Mouse (Mus musculus): ENCODE results near the gene Kctd15. TPM values are rescaled to one million over a fixed set of nuclear protein-coding genes. Genes with fewer than 3 reads are reported as not detected.

The Kctd15 gene
- polyA plus RNA-seq, 1 experiment from 2014 or later = 11.3 TPM

DNA sequence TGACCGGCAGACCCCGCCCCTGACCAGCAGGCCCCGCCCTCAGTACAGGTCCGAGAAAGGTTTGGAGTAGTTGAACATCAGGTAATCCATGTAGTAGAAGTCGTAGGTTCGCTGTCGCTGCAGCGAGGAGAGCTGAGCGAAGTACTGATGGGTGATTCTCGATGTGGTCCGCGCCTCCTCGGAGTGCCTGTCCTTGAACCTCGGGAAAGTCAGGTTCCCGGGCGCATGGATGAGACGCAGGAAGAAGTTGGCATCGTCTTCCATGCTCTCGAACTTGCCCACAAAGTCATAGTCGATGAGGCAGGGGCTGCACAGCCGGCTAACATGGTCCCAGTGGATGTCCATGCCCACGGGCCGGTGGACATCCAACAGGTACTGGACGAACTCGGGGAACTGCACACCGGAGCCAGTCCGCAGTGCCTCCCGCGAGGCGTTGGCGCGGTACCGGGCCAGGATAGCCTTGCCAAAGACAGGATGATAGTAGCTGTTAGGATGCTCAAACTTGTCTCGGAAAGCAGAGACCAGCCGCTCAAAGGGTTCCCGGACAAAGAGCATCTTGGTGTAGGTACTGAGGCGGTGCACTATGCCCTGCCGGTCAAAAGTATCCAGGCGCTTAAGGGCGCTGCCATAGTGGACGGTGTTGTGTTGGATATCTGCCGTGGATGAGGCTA lies 18.7 kb upstream of the Kctd15 start:
- no peak overlapping the region for H3K27ac ChIP-seq (ENCODE audit: low read length)
- H3K27me3 ChIP-seq (ENCODE audit: control insufficient read depth, insufficient read depth, low read length) = peaks cover 22% of the 10 kb centered on the region
- 18% methylated on average over 42 of the region's 42 CpGs for WGBS
- no peak overlapping the region for H3K9ac ChIP-seq (replicated peaks; ENCODE audit: low read depth, low read length)
- no peaks in the 10 kb centered on the region for H3K9me3 ChIP-seq (ENCODE audit: control insufficient read depth, low read depth, low read length)
- 0 out of 2 replicates have a peak overlapping the region, but pooled peaks have one; percentile 6 for H3K4me3 ChIP-seq (ENCODE audit: low read depth, low read length)
- H3K36me3 ChIP-seq (ENCODE audit: control insufficient read depth, insufficient read depth, low read length) = no peaks in the 10 kb centered on the region
- H3K4me1 ChIP-seq (ENCODE audit: control insufficient read depth, insufficient read depth, low read length) = no peaks in the 10 kb centered on the region
- no peak for ATAC-seq (ENCODE audit: insufficient number of reproducible peaks, insufficient read depth, low FRiP score, low read depth)
- peak overlapping the region; percentile 20; the same call in 1 of the 2 replicates for H3K4me2 ChIP-seq (replicated peaks; ENCODE audit: low read depth, low read length)

DNA sequence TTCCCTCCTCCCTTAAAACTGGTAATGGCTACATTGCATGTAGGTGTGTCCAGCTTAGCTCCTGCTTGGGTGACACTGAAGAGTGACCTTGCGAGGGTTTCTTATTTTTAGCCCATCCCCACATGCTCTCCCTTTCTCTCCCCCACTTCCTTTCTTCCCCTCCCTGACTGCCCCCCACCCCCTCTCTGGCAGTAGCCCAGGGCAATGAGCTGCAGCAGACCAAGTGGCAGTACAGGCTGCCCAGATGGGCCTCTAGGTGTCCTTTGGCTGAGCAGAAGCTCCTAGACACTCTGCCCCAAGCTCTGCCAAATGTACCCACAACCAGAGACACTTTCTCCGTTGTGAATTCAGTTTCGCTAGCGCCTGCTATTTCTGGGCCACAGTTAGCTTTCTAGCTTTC lies 16.4 kb upstream of the Kctd15 start:
- no peak overlapping the region for H3K4me3 ChIP-seq (ENCODE audit: low read depth, low read length)
- H3K36me3 ChIP-seq (ENCODE audit: control insufficient read depth, insufficient read depth, low read length) = no peaks in the 10 kb centered on the region
- 74% methylated on average over 4 of the region's 4 CpGs for WGBS
- H3K4me2 ChIP-seq (replicated peaks; ENCODE audit: low read depth, low read length) = no peak overlapping the region
- H3K27ac ChIP-seq (ENCODE audit: low read length) = no peak overlapping the region
- no peaks in the 10 kb centered on the region for H3K9me3 ChIP-seq (ENCODE audit: control insufficient read depth, low read depth, low read length)
- no peaks in the 10 kb centered on the region for H3K4me1 ChIP-seq (ENCODE audit: control insufficient read depth, insufficient read depth, low read length)
- H3K27me3 ChIP-seq (ENCODE audit: control insufficient read depth, insufficient read depth, low read length) = peaks cover 22% of the 10 kb centered on the region
- ATAC-seq (ENCODE audit: insufficient number of reproducible peaks, insufficient read depth, low FRiP score, low read depth) = no peak
- no peak overlapping the region for H3K9ac ChIP-seq (replicated peaks; ENCODE audit: low read depth, low read length)

DNA sequence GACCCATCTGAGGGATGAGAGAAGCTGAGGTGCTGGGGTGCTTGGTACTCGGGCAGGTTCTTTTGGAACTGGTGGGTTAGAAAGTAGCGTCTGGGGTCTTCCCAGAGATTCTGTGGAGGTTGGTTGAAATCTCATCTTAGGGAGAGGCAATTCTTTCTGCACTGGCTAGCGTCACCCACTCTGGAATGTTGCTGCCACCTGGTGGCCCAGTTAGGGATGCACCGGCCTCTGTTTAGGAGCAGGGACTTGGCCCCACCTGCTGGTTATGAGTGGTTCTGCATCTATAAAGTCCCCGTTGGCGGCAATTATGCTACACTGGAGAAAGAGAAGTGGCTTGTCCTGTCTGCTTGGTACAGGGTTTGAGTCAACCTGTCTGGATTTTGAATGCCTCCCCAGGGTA lies 15.4 kb upstream of the Kctd15 start:
- ATAC-seq (ENCODE audit: insufficient number of reproducible peaks, insufficient read depth, low FRiP score, low read depth) = peak; percentile 34; the same call in 1 of the 2 replicates
- H3K4me3 ChIP-seq (ENCODE audit: low read depth, low read length) = no peak overlapping the region
- H3K27ac ChIP-seq (ENCODE audit: low read length) = no peak overlapping the region
- no peak overlapping the region for H3K9ac ChIP-seq (replicated peaks; ENCODE audit: low read depth, low read length)
- no peaks in the 10 kb centered on the region for H3K4me1 ChIP-seq (ENCODE audit: control insufficient read depth, insufficient read depth, low read length)
- WGBS = 2% methylated on average over 6 of the region's 6 CpGs
- H3K27me3 ChIP-seq (ENCODE audit: control insufficient read depth, insufficient read depth, low read length) = peaks cover 22% of the 10 kb centered on the region
- no peaks in the 10 kb centered on the region for H3K36me3 ChIP-seq (ENCODE audit: control insufficient read depth, insufficient read depth, low read length)
- no peaks in the 10 kb centered on the region for H3K9me3 ChIP-seq (ENCODE audit: control insufficient read depth, low read depth, low read length)
- no peak overlapping the region for H3K4me2 ChIP-seq (replicated peaks; ENCODE audit: low read depth, low read length)

DNA sequence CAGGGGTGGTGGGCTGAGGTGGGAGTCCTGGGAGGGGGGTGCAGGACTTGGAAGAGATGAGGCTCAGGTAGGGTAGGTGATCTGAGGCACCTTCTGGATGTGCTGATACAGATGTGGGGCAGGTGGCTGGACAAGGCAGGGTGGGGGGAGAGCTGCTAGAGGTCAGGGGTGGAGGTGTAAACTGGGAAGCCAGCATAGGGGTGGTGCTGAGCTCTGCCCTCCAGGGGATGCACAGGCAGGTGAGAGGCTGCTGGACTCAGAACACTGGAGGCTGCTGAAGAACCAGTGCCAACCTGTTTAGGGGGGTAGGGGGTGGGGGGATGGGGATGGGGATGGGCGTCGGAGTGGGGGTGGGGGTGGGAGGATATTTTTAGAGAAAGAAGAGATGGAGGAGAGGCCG lies 14.2 kb upstream of the Kctd15 start:
- no peak for ATAC-seq (ENCODE audit: insufficient number of reproducible peaks, insufficient read depth, low FRiP score, low read depth)
- no peak overlapping the region for H3K9ac ChIP-seq (replicated peaks; ENCODE audit: low read depth, low read length)
- H3K27ac ChIP-seq (ENCODE audit: low read length) = no peak overlapping the region
- H3K4me2 ChIP-seq (replicated peaks; ENCODE audit: low read depth, low read length) = no peak overlapping the region
- H3K27me3 ChIP-seq (ENCODE audit: control insufficient read depth, insufficient read depth, low read length) = peaks cover 22% of the 10 kb centered on the region
- no peaks in the 10 kb centered on the region for H3K36me3 ChIP-seq (ENCODE audit: control insufficient read depth, insufficient read depth, low read length)
- WGBS = 73% methylated on average over 3 of the region's 3 CpGs
- H3K4me1 ChIP-seq (ENCODE audit: control insufficient read depth, insufficient read depth, low read length) = no peaks in the 10 kb centered on the region
- no peak overlapping the region for H3K4me3 ChIP-seq (ENCODE audit: low read depth, low read length)
- H3K9me3 ChIP-seq (ENCODE audit: control insufficient read depth, low read depth, low read length) = no peaks in the 10 kb centered on the region

DNA sequence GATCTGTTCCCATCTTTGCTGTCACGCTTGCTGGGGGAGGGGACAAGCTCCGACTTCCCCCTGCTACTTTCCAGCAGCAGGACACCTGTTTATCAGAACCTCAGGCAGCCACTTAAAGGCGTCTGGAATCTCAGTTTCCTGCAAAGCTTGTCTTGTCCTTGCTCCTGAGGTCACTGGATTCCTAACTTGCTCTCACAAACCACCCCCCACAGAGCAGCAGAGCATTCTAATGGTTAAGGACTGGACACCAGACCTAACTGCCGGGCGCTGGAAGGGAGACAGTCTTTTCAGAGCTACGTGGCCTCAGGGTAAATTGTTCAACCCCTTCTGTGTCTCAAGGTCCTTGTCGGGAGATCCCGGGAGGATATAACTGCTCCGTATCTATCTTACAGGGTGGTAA lies 12.8 kb upstream of the Kctd15 start:
- Histone ChIP-seq H3K9ac (replicated peaks; ENCODE audit: low read depth, low read length) (no peak overlapping the region), H3K27ac (ENCODE audit: low read length) (no peak overlapping the region), H3K4me3 (ENCODE audit: low read depth, low read length) (no peak overlapping the region), H3K4me2 (replicated peaks; ENCODE audit: low read depth, low read length) (no peak overlapping the region), H3K27me3 (ENCODE audit: control insufficient read depth, insufficient read depth, low read length) (peaks cover 13% of the 10 kb centered on the region), H3K36me3 (ENCODE audit: control insufficient read depth, insufficient read depth, low read length) (no peaks in the 10 kb centered on the region), H3K9me3 (ENCODE audit: control insufficient read depth, low read depth, low read length) (no peaks in the 10 kb centered on the region), H3K4me1 (ENCODE audit: control insufficient read depth, insufficient read depth, low read length) (no peaks in the 10 kb centered on the region)
- ATAC-seq (ENCODE audit: insufficient number of reproducible peaks, insufficient read depth, low FRiP score, low read depth) = no peak
- 13% methylated on average over 9 of the region's 9 CpGs for WGBS

DNA sequence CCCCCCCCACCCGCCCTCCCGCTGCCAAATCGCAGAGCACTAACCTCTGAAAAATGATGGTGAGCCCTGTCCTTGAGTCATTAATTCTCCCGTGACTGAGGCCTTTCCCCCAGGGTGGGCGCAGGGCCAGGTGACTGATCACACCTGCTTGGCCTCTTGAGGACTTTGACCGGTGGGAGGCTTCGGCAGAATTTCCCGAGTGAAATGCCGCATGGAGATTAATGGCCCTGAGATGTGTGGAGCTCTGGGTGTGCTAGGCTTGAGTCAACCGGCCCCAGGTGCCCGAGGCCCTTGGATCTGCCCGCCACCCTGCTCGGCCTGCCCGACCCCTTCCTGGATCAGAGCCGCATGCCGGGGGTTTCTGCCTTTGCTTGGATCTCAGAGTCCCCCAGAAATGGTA lies 11.3 kb upstream of the Kctd15 start:
- Histone ChIP-seq H3K9me3 (ENCODE audit: control insufficient read depth, low read depth, low read length) (no peaks in the 10 kb centered on the region), H3K9ac (replicated peaks; ENCODE audit: low read depth, low read length) (no peak overlapping the region), H3K27ac (ENCODE audit: low read length) (no peak overlapping the region), H3K36me3 (ENCODE audit: control insufficient read depth, insufficient read depth, low read length) (no peaks in the 10 kb centered on the region), H3K27me3 (ENCODE audit: control insufficient read depth, insufficient read depth, low read length) (0 out of 2 replicates have a peak, but pooled peaks cover under 1% of the 10 kb centered on the region), H3K4me1 (ENCODE audit: control insufficient read depth, insufficient read depth, low read length) (no peaks in the 10 kb centered on the region), H3K4me3 (ENCODE audit: low read depth, low read length) (no peak overlapping the region), H3K4me2 (replicated peaks; ENCODE audit: low read depth, low read length) (no peak overlapping the region)
- no peak for ATAC-seq (ENCODE audit: insufficient number of reproducible peaks, insufficient read depth, low FRiP score, low read depth)
- 38% methylated on average over 16 of the region's 16 CpGs for WGBS

DNA sequence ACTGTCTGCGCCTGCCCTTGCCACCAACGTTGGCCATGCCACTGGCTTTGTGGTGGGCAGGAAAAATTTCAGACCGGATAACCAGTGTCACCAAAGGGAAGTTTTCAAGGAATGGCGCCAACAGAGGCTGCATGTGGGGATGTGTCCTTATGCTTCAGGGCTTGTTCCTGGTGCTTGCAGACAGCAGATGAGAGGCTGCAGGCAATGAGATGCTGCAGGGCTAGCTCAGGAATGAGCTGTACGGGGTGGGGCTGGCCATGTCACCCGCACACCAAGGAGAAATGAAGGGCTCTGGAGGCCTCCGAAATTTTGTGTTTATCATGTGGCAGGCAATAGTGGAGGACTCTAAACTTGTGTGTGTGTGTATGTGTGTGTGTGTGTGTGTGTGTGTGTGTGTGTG lies 6.6 kb upstream of the Kctd15 start:
- Histone ChIP-seq H3K36me3 (ENCODE audit: control insufficient read depth, insufficient read depth, low read length) (no peaks in the 10 kb centered on the region), H3K27ac (ENCODE audit: low read length) (no peak overlapping the region), H3K9me3 (ENCODE audit: control insufficient read depth, low read depth, low read length) (no peaks in the 10 kb centered on the region), H3K9ac (replicated peaks; ENCODE audit: low read depth, low read length) (no peak overlapping the region), H3K4me1 (ENCODE audit: control insufficient read depth, insufficient read depth, low read length) (no peaks in the 10 kb centered on the region), H3K4me3 (ENCODE audit: low read depth, low read length) (no peak overlapping the region), H3K27me3 (ENCODE audit: control insufficient read depth, insufficient read depth, low read length) (no peaks in the 10 kb centered on the region), H3K4me2 (replicated peaks; ENCODE audit: low read depth, low read length) (no peak overlapping the region)
- 47% methylated on average over 7 of the region's 7 CpGs for WGBS
- no peak for ATAC-seq (ENCODE audit: insufficient number of reproducible peaks, insufficient read depth, low FRiP score, low read depth)

DNA sequence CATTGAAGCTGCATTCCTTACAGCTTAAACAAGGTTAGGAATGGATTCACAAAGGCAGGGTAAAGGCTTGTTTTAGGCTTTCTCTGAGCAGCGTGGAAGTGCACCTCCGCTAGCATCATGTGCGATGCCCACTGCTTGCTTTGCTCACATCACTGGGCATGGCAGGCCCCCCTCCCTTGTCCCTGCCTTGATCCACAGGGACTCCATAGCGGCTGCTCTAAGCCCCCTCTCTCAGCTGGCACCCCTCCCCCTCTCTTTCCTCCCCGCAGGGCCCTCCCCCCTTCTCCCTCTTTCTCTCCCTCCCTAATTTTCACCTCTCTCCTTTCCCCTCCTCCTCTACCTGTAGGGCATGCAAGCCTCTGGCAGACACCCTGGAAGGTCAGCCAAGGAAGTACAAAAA lies 5.7 kb upstream of the Kctd15 start:
- Histone ChIP-seq H3K27ac (ENCODE audit: low read length) (no peak overlapping the region), H3K9me3 (ENCODE audit: control insufficient read depth, low read depth, low read length) (no peaks in the 10 kb centered on the region), H3K27me3 (ENCODE audit: control insufficient read depth, insufficient read depth, low read length) (no peaks in the 10 kb centered on the region), H3K4me1 (ENCODE audit: control insufficient read depth, insufficient read depth, low read length) (no peaks in the 10 kb centered on the region), H3K4me3 (ENCODE audit: low read depth, low read length) (no peak overlapping the region), H3K9ac (replicated peaks; ENCODE audit: low read depth, low read length) (no peak overlapping the region), H3K36me3 (ENCODE audit: control insufficient read depth, insufficient read depth, low read length) (no peaks in the 10 kb centered on the region), H3K4me2 (replicated peaks; ENCODE audit: low read depth, low read length) (no peak overlapping the region)
- ATAC-seq (ENCODE audit: insufficient number of reproducible peaks, insufficient read depth, low FRiP score, low read depth) = no peak
- WGBS = 28% methylated on average over 5 of the region's 5 CpGs

All from stomach, embryonic 14.5 days (tissue).